Mouse (Mus musculus) 416B (cell line): Measurements from ENCODE around the gene Acp5.

Experiments used
- DNase-seq: peaks from one replicate; pipeline ENCODE4 v3.0.0; 2011; ENCODE audit warnings: low read depth

Acp5 gene

DNA sequence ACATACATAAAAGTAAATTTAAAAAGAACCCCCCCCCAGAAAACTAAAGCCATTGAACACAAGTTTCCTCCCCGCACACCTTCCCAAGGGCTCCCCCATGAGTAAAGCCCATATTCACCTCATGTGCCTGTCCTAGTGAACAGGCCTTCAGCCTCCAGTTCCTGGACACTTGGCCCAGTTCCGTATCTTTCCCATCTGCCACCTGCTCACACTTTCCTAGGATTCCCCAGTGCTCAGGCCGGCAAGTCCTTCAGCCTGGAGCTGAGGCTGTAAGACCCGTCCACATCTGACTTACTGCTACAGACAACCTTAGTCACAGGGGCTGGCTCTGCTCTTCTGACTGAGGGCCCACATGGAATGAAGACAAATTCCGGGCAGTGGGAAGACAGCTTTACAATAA is 4.2 kb upstream of the Acp5 start:
- DNase-seq, result no peak

DNA sequence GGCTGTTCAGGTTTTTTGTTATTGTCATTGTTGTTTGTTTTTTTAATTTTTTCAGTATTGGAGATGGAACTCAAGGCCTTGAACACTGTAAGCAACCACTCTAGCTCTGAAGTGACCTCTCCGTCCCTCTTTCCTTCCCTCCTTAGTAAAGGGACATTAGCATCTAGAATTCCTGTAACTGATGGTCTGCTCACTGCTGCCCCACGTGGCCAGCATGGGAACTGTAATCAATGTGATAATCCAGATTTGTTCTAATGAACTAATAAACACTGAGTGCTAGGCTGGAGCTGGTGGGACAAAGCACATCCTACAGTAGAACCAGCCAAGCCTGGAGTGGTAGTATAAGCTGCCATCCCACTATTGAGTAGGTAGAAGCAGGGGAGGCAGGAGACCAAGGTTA is 3.0 kb upstream of the Acp5 start:
- peak; percentile 31 for DNase-seq

DNA sequence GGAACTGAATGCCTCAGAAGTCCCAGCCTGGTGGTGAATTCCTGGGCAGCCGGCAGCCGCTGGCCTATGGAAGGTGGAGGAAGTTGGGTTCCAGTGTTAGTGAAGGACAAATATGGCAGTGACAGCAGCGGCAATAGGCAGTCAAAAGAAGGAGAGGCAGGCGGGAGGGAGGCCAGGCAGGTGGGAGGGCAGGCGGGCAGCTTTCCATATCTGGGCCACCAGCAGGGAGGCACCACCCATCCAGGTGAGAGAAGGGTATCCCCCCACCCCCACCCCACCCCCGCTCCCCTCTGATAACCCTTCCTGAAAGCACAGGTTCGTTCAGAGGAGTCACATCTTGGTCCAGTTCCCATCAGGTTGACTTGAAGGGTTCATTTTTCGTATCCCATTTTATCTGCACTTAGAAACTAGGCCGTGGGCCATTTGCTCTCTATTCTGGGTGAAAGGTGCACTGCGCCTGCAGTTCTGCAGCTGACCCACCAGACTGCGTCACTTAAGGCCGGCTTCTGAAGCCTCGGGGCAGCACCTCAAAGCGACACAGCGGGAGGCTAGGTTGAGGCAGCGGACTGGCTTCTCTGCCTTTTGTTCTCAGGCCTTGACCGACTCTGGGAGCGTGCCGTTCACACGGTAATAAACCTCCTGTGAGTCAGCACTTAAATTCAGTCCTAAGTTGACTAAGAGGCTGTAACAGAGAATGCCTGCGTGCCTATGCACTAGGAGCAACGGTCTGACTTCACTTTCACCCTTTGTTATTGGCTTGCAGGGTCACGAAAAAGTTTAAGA is 1.4 kb upstream of the Acp5 start:
- no peak for DNase-seq

DNA sequence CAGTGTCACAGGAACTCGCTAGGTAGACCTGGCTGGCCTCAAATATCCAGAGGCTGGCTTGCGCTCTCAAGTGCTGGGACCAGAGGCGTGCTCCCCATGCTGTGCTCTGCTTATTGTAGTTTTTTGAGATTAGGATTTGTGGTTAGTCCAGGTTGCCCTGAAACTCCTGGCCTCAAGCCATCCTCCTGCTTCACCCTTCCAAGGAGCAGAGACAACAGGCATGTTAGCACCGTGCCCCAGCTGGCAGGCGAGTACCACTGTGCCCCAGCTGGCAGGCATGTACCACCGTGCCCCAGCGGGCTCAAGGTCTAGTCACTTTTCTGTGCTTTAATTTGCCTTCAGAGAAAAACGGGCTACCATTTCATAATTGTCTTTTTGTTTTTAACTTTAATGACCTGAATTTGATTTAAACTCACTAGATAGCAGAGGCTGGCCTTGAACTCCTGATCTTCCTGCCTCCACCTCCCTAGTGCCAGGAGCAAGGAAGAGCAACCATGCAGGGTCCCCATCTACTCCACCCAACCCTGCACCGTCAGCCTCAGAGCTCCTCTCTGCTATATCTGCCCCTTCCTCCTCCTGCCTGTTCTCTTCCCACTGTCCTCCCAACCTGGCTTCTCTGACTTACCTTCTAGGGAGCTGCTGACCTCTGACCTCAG is 395 bp downstream of the Acp5 start:
- DNase-seq, result no peak

DNA sequence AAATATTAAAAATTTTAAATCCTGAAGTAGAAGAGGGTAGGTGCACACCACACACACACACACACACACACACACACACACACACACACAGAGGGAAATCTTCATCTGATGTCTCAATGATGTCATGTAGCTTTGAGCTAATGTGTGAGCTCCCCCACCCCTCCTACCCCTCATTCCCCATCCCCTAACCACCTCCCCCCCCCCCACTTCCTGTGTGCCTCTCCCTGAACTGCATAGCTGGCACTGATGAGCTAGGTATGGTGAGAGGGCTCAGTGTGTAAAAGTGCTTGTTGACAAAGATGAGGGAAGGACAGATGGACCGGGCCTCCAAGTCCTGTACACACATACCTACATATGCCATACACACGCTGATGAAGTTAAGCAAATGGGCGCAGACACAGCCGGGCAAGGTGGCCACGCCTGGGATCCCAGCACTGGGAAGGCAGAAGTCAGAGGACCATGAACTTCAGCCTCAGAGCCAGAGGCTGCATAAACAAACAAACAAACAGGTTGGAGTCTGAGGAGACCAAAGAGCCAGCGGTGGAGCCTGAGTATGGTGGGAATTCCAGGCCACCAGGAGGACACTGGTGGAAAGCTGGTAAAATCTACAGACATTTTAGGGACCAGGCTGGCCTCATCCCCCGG is 1.1 kb downstream of the Acp5 start:
- DNase-seq, result no peak

DNA sequence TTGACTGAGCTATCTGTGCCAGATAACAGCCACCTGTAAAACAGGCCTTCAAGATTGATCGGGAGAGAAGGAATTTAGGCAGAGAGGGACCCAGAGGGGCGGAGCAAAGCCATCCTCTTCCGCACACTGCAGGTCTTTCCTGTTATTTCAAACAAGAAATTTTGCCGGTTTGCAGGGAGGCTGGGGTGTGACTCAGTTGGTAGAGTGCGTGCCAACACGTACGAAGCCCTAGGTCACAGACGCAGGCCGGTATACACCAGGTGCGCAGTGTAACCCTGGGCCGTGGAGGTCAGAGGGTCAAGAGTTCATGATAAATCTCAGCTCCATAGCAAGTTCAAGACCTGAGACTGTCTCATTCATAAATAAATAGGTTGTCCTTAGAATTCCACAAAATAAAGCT is 3.3 kb downstream of the Acp5 start:
- DNase-seq, result no peak

DNA sequence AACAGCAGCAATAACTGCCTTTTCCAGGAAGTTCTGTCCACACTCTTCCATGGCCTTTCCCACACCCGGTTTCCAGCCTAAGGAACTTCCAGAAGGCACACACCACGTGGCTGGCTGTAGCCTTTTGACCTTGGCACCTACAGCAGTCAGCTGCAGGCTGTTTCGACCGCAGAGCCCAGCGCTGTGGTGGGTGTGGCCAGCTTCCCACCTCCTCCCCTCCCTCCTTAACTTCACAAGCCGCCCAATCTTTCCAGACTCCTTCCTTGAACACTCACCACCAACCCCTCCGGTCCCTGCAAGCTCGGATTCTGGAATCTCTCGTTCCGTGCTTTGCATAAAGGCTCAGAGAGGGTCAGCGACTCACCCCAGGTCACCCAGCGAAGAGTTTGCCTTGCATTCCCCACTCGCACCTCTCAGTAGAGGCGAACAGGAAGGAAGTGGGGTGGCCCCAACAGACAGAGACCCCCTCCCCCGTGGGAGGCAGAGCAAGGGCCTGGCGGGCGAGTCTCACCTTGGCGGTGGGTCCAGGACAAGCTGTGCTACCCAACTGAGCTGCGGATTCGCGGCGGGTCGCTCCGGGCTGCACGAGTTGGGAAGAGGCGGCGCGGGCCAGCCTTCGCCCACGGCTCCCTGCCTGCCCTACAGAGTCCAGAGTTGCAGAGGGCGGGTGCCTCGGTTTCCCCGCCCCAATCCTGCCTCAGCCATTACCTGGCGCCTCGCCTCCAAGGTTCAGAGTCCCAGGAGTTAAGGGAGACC is 4.1 kb downstream of the Acp5 start:
- DNase-seq, result no peak

DNA sequence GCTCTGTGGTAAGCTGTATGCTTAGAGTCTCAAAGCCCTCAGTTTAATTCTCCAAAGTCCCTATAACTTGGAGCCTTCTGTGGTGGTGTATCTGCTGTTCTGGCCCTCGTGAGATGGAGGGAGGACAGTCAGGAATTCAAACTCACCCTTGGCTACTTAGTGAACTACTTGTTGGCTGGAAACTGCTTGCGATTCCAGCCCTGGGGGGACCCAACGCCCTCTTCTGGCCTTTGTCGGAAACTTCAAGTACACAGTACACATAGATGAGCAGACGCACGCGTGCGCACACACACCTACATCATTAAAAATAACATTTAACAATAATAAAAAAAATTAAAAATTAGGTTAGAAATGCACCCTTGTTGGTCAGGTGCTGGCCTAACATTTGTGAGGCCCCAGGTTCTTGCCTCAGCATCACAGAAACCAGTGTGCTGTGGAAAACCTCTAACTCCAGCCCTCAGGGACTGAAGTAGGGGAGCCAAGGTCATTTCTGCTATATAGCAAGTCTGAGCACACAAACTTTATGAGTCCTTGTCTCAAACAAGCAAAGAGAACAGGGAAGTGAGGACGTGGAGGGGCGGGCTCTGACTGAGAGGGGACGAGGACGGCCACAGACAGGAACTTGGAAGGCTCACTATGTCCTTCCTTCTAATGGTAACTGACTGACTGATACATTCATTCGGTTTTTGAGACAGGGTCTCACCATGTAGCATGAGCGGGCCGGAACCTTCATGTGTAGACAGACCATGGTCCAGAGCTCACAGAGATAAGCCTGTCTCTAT is 10.1 kb downstream of the Acp5 start:
- no peak for DNase-seq

DNA sequence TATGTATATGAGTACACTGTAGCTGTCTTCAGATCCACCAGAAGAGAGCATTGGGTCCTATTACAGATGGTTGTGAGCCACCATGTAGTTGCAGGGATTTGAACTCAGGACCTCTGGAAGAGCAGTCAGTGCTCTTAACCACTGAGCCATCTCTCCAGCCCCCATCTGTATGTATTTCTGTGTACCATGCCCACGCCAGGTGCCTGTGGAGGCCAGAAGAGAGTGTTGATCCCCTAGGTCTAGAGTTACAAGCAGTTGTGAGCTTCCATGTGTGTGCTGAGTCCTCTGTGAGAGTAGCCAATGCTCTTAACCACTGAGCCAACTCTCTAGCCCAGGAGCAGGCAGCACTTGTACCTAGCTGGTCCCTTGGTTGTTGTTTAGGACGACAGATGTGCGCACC is 11.3 kb downstream of the Acp5 start:
- no peak for DNase-seq

DNA sequence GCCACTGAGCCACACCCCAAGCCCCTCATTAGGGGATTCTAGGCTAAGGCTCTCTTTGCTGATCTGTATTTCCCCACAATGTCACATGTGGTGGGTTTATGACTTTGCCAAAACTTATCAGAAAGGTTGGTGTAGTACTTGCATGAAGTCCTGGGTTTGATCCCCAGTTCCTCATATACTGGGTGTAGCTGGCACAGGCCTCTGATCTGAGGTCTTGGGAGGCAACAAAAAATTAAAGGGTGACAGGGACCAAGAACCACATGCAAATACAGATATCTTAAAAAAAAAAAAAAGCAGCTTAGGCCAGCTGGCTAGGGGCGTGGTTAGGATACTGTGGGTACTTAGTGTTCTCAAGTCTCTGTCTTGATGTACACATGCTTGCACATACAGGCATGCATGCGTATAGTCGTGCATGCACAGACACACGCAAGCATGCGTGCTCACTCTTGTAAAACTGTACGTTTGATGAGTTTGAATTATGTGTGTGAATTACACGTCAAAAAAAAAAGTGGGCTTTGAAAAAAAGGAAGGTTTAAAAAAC is 12.4 kb downstream of the Acp5 start:
- no peak for DNase-seq

DNA sequence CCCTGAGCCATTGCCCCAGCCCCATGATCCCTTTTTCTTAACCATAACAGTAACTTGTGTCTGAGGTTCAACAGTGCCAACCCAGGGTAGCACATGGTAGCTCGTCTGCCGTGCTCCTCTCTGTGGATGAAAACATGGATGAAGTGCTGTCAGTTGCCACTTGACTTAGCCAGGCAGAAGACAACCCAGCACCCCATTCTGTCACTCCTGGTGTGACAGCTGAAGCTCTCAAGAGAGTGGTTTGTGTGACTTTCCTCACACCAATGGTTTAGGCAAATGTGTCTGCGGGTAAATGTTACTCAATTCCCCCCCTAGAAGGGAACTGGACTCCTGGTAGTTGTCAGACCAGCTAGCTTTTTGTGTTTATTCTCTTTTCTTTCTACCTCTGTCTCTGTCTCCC is 13.5 kb downstream of the Acp5 start:
- DNase-seq, result peak; percentile 47

DNA sequence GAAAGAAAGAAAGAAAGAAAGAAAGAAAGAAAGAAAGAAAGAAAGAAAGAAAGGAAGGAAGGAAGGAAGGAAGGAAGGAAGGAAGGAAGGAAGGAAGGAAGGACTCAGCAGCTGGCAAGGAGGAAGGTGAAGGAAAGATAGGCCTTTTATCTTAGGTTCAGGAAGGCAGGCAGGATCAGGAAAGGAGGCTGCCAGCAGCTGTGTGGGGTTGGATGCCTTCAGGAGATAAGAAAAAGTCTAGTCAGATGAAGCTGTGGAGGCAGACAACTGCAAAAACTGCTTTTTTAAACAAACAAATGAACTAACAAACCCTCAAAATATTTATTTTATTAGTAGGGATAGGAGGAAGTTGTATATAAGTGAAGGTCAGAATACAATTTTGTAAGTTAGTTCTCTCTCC is 14.0 kb downstream of the Acp5 start:
- DNase-seq, result peak; percentile 31

DNA sequence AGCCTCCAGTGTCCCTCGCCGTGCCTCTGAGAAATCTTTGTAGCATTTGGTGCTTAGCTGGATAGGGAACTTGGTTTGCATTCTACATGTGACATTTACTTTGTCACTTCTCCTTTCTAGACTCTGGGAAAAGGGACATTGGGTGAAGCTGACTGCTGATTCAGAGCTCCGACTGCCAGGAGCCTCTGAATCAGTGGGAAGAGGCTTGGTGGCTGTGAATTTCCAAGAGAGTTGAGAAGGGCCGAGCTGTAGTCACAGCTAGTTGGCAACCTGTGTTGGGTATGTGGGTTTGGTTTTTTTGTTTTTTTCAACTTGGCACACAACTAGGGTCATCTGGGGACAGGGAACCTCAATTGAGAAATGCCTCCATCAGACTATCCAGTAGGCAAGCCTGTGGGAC is 16.0 kb downstream of the Acp5 start:
- no peak for DNase-seq

DNA sequence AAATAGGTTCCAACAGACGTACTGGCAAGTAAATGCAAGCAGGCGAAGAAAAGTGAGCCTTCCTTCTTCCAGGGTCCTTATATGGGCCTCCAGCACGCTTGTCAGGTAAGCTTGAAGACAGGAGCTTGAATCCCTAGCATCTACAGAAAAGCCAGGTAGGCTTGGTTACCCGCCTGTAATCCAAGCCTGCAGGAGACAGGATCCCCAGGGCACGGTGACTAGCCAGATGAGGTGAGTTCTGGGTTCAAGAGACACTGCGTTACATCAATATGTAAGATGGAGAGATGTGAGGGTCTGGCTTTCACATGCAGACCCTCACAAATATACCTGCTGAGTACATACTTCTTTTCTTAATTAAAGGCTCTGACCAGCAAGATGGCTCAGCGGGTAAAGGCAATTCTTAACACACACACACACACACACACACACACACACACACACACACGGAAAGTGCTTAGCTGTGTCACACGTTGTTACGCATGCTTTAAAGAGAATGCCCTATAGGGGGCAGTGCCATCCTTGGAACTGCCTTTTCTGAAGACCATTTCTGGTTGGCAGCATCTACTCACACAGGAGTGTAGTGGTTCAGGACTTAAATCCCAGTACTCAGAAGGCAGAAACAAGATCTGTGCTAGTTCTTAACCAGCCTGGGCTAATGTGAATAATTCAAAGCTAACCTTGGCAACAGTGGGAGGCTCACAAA is 17.6 kb downstream of the Acp5 start:
- peak; percentile 95 for DNase-seq

DNA sequence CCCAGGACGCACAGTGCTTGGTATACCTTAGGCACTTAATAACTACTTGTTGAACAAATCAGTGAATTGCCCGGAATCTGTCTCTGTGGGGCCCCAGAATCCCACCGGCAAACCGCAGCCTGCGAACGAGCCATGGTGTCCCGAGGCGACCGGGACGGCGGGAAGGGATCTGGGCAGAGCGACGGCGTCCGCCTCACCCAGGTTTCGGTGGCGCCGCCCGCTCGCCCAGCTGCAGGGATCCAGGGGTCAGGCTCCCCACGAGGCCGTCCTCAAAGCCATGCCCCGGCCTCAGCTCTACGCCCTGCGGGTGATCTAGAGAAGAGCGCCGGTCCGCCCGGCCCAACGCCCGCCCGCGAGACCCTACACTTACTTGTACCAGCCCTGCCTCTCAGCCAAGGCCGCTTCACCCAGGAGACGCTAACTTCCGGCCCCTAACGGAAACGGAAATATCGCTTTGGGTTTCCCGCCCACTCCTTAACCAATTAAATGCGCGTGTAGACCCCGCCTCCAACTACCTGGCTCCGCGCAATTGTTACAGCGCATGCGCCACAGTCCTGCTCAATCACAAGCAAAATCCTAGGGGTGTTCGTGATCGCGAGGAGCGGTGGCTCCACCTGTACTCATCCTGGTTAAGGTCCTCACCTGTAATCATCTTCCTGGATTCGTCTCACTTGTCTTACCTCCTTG is 18.6 kb downstream of the Acp5 start, which contains the start of gene Elof1:
TSS of gene Elof1 (minus strand) at position 433 of the 687 bp plus-strand sequence.
- DNase-seq, result peak; percentile 97

DNA sequence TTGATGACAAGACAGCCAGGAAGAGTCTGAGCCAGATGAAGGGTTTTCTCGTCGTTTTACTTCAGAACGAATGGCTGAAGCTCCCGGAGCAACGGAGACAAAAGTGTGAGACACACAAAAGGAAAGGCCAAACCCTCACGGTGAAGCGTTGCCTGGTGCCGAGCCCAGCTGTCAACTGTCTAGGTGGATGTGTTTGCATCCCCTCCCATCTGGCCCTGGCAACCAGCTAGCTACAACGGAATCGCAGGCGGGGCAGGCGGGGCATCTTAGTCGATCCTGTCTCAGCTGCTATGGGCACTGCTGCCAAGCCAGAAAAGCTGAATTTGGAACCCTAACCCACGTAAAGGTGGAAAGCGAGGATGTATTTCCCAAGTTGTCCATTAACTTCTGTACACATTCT is 19.4 kb downstream of the Acp5 start:
- peak; percentile 34 for DNase-seq

DNA sequence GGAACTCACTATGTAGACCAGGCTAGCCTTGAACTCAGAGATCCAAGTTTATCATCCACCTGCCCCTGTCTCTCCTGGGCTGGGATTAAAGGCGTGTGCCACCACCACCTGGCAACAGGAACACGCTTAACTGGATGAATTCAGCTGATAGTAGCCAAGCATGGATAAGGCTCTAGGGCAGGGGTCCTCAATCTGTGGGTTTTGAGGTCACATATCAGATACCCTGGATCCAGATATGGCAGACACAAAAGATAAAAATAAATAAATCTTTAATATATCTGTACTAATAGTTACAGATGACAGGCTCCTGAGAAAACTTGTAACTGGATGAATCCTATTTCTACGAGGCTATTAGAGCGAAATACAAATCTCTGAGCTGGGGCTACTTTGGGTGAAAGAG is 19.9 kb downstream of the Acp5 start:
- DNase-seq, result no peak

DNA sequence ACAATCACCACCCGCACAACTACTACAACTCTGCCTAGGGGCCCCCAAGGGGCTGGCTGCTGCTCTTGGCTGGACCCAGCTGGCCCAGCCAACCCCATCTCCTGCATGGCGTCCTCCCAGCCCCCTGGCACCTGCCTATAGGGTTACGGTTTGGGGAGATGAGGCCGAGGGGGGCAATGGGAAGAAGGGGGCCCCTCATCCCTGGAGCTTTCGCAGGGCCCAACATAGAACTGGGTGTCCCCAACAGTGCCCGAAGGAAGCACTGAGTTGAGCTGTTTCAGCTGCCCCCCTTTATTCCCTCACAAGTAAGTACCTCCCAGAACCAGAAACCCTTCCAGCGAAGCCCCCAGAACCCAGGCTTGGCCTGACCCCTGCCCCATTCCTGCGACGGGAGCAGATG is 27.3 kb downstream of the Acp5 start:
- DNase-seq, result no peak

DNA sequence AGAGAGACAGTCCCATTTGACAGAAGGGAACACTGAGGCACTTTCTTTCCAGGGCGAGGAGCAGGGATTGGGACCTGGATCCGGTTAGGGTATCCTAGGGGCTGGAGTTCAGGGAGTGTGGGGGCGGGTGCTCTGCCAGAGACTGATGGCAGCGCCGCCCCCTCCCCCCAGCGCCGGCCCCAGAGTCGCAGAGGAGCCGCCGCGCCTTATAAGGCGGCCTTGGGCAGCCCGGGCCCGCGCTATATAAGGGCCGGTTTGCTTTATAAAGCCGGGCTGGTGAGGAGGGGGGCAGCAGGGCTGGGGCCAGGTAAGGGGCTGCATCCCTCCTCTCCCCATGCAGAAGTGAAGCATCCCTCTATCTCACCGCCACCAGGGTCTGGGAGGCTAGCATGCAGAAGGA is 35.6 kb downstream of the Acp5 start:
- no peak for DNase-seq

DNA sequence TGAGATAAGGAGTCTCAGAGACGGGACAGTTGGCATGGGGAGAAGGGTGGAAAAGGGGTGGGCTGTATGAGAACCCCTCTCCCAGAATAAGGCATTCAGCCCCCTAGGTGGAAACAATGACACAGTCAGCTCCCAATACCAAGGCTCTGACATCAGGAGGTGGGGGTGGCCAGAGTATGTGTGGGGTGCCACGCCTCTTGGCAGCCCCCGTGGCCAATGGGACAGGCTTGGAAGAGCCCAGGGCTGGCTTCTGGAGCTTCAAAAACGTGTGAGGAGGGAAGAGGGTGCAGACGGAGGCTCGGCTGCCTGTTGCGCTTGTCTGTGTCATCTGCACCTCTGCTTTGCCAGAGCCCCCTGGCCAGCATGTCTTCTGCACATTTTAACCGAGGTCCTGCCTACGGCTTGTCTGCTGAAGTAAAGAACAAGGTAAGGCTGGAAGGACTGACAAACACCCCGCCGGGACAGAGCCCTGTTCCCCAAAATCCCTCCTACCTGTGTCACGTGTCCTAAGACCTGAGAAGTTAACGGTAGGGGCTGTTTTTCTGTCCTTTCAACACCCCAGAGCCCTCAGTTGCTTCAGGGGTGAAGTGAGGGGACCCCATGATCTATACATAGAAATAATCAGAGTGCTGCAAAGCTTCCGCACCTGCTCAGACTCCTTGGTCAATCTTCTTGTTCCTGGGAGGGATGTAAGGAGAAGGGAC is 36.4 kb downstream of the Acp5 start, which contains the start of gene Cnn1:
TSS of gene Cnn1 (plus strand) at position 224 of the 704 bp plus-strand sequence.
- no peak for DNase-seq
